Mouse (Mus musculus) midbrain, embryonic 11.5 days (tissue): ENCODE measurements around the gene Arl14. TPM values are rescaled to one million over a fixed set of nuclear protein-coding genes. Genes with fewer than 3 reads are reported as not detected.

Experiments
- ATAC-seq: fragments of 200-750 bp; cut with Nextera tagmentation; 2 replicates; pipeline ENCODE4 v1.8.0; 2017; ENCODE audit warnings: moderate TSS enrichment, moderate library complexity; ENCODE audit not compliant: low FRiP score
- DNase-seq: peaks from one replicate; pipeline ENCODE4 v3.0.0; 2015; ENCODE audit warnings: low spot score; ENCODE audit errors: missing footprints
- H3K27ac ChIP-seq: fragments of 300-500 bp; sonication (generic); 2 replicates; pipeline ENCODE4 v1.5.1; 2014; ENCODE audit warnings: low read depth, low read length
- H3K27me3 ChIP-seq: fragments of 300-500 bp; sonication (generic); 2 replicates; pipeline ENCODE4 v1.6.1; 2014; ENCODE audit warnings: mild to moderate bottlenecking, low read length, moderate library complexity, mixed read lengths; ENCODE audit not compliant: control insufficient read depth, insufficient read depth
- H3K36me3 ChIP-seq: fragments of 300-500 bp; sonication (generic); 2 replicates; pipeline ENCODE4 v1.6.1; 2014; ENCODE audit warnings: mild to moderate bottlenecking, low read length, moderate library complexity, mixed read lengths; ENCODE audit not compliant: control insufficient read depth, insufficient read depth
- H3K4me1 ChIP-seq: fragments of 300-500 bp; sonication (generic); 2 replicates; pipeline ENCODE4 v1.6.1; 2014; ENCODE audit warnings: low read length; ENCODE audit not compliant: control insufficient read depth, insufficient read depth
- H3K4me2 ChIP-seq: fragments of 300-500 bp; sonication (generic); 2 replicates; pipeline ENCODE4 v1.6.1; 2014; ENCODE audit warnings: mild to moderate bottlenecking, moderate library complexity
- H3K4me3 ChIP-seq: fragments of 300-500 bp; sonication (generic); 2 replicates; pipeline ENCODE4 v1.5.1; 2014; ENCODE audit warnings: low read depth, low read length
- H3K9ac ChIP-seq: fragments of 300-500 bp; sonication (generic); 2 replicates; pipeline ENCODE4 v1.6.1; 2014; ENCODE audit warnings: low read length
- H3K9me3 ChIP-seq: fragments of 300-500 bp; sonication (generic); 2 replicates; pipeline ENCODE4 v1.6.1; 2016; ENCODE audit warnings: low read length; ENCODE audit not compliant: control insufficient read depth
- WGBS: fragments of 180-500 bp; shearing (Covaris S2); extraction: QIAGEN DNeasy Blood & Tissue Kit; methylation state at CpG from one replicate; pipeline ENCODE4 v1.1.7; 2014; 5-methylcytosine and 5-hydroxymethylcytosine counted together
- polyA plus RNA-seq: library from polyadenylated mRNA; unstranded; fragments of >200 nt; fragmentation: Nextera tagmentation; extraction: Ambion mirVana; gene quantifications from 2 replicates; pipeline ENCODE4 v1.2.1, GENCODE M21; 2014

Gene Arl14
- polyA plus RNA-seq, 1 experiment from 2014 or later, result not detected

DNA sequence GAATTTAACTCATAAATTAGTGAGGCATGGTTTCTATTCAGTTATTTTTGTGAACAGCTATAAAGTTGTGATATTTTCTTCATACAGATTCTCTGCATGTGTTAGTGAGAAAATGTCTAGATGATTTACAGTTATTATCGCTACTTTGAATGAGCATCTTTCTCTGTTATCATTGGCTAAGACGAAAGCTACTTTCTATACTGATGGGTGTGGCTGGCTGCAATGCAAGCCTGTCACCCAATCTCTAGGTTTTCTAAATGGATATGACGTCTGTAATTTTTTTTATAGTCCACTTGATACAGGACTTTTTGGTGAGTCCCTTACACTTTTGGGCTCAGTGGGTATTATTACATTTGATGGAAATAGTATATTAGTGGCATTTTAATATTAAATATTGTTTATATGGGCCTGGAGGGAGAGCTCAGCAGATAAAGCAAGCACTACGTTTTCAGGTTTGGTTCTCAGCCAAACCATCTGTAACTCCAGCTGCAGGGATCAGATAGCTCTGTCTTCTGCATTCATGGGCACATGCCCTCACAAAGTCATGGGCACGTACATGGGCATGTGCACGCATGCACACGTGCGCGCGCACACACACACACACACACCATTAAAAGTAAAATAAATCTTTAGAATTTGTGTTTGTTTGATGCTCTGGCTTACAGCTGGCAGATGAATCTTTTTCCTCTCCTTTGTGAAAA lies 15.9 kb upstream of the Arl14 start:
- Histone ChIP-seq H3K9me3 (no peaks in the 10 kb centered on the region), H3K4me1 (no peaks in the 10 kb centered on the region), H3K9ac (no peak overlapping the region), H3K4me3 (no peak overlapping the region), H3K27ac (no peak overlapping the region), H3K4me2 (no peak overlapping the region), H3K36me3 (no peaks in the 10 kb centered on the region), H3K27me3 (no peaks in the 10 kb centered on the region)
- 91% methylated on average over 10 of the region's 10 CpGs for WGBS
- no peak for DNase-seq
- no peak for ATAC-seq

DNA sequence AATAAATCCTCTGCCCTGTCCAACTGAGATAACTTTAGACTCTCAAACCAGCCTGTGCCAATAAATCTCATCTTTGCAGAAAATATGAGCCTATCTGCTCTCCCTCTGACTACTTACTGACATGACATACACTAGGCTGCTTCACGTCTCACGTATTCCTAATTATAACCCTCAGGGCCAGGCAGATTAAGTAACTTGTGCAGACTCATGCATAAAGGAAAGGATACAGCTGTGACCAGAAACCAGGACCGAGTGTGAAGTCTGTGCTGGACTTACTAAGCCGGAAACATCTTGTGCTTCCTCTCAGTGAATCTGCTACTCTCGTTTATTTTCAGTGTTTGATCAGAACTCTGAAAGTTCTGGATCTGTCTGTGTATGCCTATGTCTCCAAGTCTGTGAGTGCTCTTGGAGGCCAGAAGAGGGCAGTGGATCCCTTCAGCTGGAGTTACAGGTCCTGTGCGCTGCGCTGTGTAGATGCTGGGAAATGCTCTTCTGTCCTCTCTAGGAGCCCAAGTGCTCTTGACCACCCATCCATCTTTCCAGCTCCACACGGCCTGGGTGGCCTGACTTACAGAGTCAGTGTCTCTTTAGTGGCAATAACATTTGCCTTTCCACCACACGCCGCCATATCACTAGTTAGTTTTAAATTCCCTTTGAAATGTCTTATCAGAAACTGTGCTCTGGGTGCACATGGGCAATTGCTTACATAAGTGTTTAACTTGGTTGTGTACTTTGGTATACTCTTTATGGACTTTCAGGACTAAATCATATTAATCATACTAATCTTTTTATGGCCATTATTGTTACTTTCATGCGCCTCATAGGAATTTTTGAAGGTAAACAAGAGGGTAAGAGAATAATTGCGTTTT lies 13.5 kb upstream of the Arl14 start:
- Histone ChIP-seq H3K9ac (no peak overlapping the region), H3K27me3 (no peaks in the 10 kb centered on the region), H3K4me3 (no peak overlapping the region), H3K36me3 (no peaks in the 10 kb centered on the region), H3K4me2 (no peak overlapping the region), H3K4me1 (no peaks in the 10 kb centered on the region), H3K27ac (no peak overlapping the region), H3K9me3 (no peaks in the 10 kb centered on the region)
- ATAC-seq (peak; percentile 61; the same call in 1 of the 2 replicates), DNase-seq (no peak)
- WGBS, result 76% methylated on average over 12 of the region's 12 CpGs

DNA sequence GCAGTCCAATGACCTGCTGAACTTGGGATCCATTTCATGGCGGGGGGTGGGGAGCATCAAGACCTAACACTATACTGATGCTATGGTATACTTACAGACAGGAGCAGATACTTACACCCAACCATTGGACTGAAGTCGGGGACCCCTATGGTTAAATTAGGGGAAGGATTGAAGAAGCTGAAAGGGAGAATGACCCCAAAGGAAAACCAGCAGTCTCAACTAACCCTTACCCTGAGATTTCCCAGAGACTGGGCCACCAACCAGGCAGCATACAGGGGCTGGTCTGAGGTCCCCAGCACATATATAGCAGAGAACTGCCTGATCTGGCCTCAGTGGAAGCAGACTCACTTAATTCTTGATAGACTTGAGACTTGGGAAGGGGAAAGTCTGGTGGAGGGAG lies 10.0 kb upstream of the Arl14 start:
- no peak for ATAC-seq
- Histone ChIP-seq H3K4me1 (no peaks in the 10 kb centered on the region), H3K4me2 (no peak overlapping the region), H3K4me3 (no peak overlapping the region), H3K27ac (no peak overlapping the region), H3K9me3 (no peaks in the 10 kb centered on the region), H3K9ac (no peak overlapping the region), H3K36me3 (no peaks in the 10 kb centered on the region), H3K27me3 (no peaks in the 10 kb centered on the region)
- 89% methylated on average over 2 of the region's 2 CpGs for WGBS
- peak; percentile 66 for DNase-seq

DNA sequence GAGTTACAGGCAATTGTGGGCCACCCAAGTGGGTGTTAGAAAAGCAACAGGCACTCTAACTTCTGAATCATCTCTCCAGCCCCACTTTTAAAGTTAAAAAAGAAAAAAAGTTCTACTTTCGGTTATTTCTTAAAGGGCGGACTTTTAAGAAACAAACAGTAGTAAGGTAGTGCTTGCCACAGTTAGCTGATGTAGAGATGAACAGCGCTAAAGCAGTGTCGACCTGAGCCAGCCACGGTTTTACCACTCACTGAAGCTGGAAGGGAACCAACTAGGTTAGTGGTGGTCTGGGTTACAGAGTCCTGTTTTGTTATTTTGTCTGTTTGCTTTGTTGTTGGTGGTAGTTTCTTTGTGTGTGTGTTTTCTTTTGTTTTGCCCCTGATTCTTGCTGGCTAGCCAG lies 8.8 kb upstream of the Arl14 start:
- ATAC-seq, result no peak
- 84% methylated on average over 5 of the region's 5 CpGs for WGBS

DNA sequence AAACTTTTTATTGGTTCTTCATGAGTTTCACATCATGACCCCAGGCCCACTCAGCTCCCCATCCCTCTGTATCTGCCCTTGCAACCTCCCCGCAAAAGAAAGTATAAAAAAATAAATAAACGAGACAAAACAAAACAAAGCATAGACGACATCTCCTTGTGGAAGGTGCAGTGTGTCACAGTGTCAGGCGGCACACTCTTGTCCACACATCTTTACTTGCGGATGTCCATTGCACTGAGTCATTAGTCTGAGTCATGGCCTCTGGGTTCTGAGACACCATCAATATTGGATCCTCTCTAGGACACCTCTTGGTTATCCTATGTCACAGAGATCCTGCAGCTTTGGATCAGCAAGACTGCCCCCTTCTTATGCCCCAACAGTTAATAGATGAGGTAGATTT lies 7.7 kb upstream of the Arl14 start:
- ATAC-seq, result no peak
- no peaks in the 10 kb centered on the region for H3K36me3 ChIP-seq
- no peaks in the 10 kb centered on the region for H3K9me3 ChIP-seq
- DNase-seq, result peak; percentile 61
- H3K9ac ChIP-seq, result no peak overlapping the region
- no peak overlapping the region for H3K27ac ChIP-seq
- no peaks in the 10 kb centered on the region for H3K27me3 ChIP-seq
- H3K4me2 ChIP-seq, result no peak overlapping the region
- H3K4me1 ChIP-seq, result no peaks in the 10 kb centered on the region
- H3K4me3 ChIP-seq, result no peak overlapping the region
- WGBS, result 89% methylated on average over 5 of the region's 5 CpGs

More for the DNA sequence above, 8.8 kb upstream of the Arl14 start:
- no peak for DNase-seq
- Histone ChIP-seq H3K4me2 (no peak overlapping the region), H3K27ac (no peak overlapping the region), H3K9me3 (no peaks in the 10 kb centered on the region), H3K9ac (no peak overlapping the region), H3K4me3 (no peak overlapping the region), H3K36me3 (no peaks in the 10 kb centered on the region), H3K4me1 (no peaks in the 10 kb centered on the region), H3K27me3 (no peaks in the 10 kb centered on the region)

DNA sequence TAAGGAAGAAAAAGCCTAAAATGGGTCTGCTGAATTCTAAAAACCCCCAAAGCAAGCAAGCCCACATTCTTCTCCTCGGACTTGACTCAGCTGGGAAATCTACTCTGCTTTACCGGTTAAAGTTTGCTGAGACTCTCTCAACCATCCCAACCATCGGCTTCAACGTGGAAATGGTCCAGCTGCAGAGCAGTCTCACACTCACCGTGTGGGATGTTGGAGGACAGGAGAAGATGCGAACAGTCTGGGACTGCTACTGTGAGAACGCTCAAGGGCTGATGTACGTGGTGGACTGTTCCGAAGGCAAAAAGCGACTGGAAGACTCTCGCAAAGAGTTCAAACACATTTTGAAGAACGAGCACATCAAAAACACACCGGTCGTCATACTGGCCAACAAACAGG lies 282 bp downstream of the Arl14 start:
- no peaks in the 10 kb centered on the region for H3K27me3 ChIP-seq
- no peak overlapping the region for H3K4me2 ChIP-seq
- no peaks in the 10 kb centered on the region for H3K4me1 ChIP-seq
- no peak overlapping the region for H3K9ac ChIP-seq
- H3K9me3 ChIP-seq, result no peaks in the 10 kb centered on the region
- no peak overlapping the region for H3K4me3 ChIP-seq
- no peak overlapping the region for H3K27ac ChIP-seq
- 93% methylated on average over 14 of the region's 14 CpGs for WGBS
- ATAC-seq (no peak), DNase-seq (no peak)
- no peaks in the 10 kb centered on the region for H3K36me3 ChIP-seq

DNA sequence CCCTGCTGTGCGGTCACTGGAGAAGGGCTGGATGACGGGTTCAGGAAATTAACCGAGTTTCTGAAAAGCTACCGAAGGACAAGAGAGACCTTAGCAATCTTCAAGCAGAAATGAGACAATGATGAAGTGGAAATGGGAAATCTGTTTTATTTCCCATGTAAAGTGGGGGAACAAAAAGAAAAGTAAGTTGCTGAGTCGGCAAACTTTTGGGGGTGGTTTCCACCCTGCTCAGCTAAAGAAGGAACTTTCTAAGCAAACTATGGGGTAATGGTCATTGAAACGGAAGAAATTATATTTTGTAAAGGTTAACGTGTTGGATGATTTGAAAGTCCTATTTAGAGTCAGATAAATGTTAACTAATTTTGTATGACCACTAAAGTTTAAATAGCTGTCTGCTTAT lies 768 bp downstream of the Arl14 start:
- no peak for ATAC-seq
- H3K4me3 ChIP-seq, result no peak overlapping the region
- 86% methylated on average over 7 of the region's 7 CpGs for WGBS
- no peak overlapping the region for H3K27ac ChIP-seq
- no peaks in the 10 kb centered on the region for H3K27me3 ChIP-seq
- no peaks in the 10 kb centered on the region for H3K9me3 ChIP-seq
- H3K36me3 ChIP-seq, result no peaks in the 10 kb centered on the region
- DNase-seq, result no peak
- no peak overlapping the region for H3K9ac ChIP-seq
- no peaks in the 10 kb centered on the region for H3K4me1 ChIP-seq
- H3K4me2 ChIP-seq, result no peak overlapping the region

DNA sequence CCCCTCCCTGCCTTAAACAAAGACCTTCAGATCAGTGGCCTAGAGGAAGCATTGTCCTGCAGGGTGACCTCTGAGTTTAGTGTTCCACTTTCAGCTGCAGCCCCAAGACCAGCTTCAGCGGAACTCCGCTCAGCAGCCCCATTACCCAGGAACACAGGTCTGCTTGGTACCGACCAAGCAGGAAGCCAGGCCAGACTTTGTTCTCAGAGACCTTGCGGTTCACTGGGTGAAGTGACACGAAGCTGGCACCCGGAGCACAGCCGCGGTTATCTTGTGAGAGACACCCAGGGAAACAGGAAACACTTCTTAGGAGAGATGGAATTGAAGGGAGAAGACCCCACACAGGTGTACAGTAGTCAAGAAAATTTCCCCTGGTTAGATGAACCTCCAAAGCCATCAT lies 1.4 kb downstream of the Arl14 start:
- Histone ChIP-seq H3K4me1 (no peaks in the 10 kb centered on the region), H3K9ac (no peak overlapping the region), H3K36me3 (no peaks in the 10 kb centered on the region), H3K4me3 (no peak overlapping the region), H3K27ac (no peak overlapping the region), H3K27me3 (no peaks in the 10 kb centered on the region), H3K4me2 (no peak overlapping the region), H3K9me3 (no peaks in the 10 kb centered on the region)
- ATAC-seq, result no peak
- WGBS, result 87% methylated on average over 8 of the region's 8 CpGs
- DNase-seq, result no peak

DNA sequence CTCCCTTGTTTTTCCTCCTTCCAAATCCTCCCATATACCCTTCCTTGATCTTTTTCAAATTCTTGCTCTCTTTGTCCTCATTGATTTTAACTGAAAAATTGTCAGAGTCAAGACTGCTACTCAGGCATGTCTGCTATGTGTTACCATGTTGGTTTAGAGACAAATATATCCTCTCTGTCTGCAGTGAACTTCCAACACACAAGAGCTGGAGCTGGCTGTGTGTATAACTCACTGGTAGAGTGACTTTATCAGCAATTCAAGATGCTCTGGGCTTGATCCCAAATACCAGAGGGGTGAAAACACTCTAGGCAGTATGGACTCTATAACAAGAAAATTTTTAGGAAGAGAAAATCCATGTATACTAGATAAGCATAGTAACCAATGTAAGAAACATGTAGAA lies 2.8 kb downstream of the Arl14 start:
- ATAC-seq (no peak), DNase-seq (no peak)
- no peaks in the 10 kb centered on the region for H3K9me3 ChIP-seq
- no peaks in the 10 kb centered on the region for H3K4me1 ChIP-seq
- no peaks in the 10 kb centered on the region for H3K27me3 ChIP-seq
- H3K27ac ChIP-seq, result no peak overlapping the region
- H3K4me2 ChIP-seq, result no peak overlapping the region
- H3K36me3 ChIP-seq, result no peaks in the 10 kb centered on the region
- H3K9ac ChIP-seq, result no peak overlapping the region
- H3K4me3 ChIP-seq, result no peak overlapping the region
